Mouse (Mus musculus): ENCODE data around the gene Fam104a. TPM values are rescaled to one million over a fixed set of nuclear protein-coding genes. Genes with fewer than 3 reads are reported as not detected.
A peak's percentile ranks its signal among the peaks of the same experiment; 100 is the strongest.

The Fam104a gene
- polyA plus RNA-seq, 1 experiment from 2014 or later: 40.1 TPM

- ATAC-seq (ENCODE audit: low FRiP score): no peak
Observed at GRCm38 (mm10) chr11:113676847-113677246, 7.1 kb downstream of the Fam104a start.

DNA sequence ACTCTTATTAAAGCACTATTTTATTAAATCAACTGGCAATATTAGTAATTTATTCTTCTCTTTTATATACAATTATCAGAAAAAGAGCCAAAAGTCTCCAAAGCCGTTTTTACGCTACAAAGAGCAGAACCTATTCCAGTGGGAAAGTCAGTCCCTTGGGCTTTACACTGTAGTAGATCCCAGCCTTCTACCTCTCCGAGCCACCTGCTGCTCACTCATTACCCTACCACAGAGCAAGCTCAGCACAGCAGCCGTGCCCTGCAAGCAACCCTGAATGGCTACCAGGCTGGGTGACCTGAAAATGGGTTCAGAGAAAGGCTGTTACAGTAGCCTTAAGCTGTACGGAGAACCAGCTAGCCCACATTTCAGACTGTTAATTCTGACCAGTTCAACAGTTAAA is 9.4 kb downstream of the Fam104a start:
- peaks cover 41% of the 10 kb centered on the region for H3K36me3 ChIP-seq
- no peak overlapping the region for H3K4me3 ChIP-seq (replicated peaks)
- no peak for ATAC-seq (ENCODE audit: low FRiP score)
- H3K4me2 ChIP-seq: no peak overlapping the region
- H3K9ac ChIP-seq (replicated peaks): no peak overlapping the region
- 83% methylated on average over 5 of the region's 5 CpGs for WGBS
- peaks cover 15% of the 10 kb centered on the region; the same call in 1 of the 2 replicates for H3K4me1 ChIP-seq
- H3K27me3 ChIP-seq (replicated peaks): no peaks in the 10 kb centered on the region
- no peaks in the 10 kb centered on the region for H3K9me3 ChIP-seq (replicated peaks)
- H3K27ac ChIP-seq (replicated peaks): no peak overlapping the region

More at GRCm38 (mm10) chr11:113676847-113677246, 7.1 kb downstream of the Fam104a start:
- H3K9ac ChIP-seq (replicated peaks): no peak overlapping the region
- no peaks in the 10 kb centered on the region for H3K27me3 ChIP-seq (replicated peaks)
- H3K27ac ChIP-seq (replicated peaks): no peak overlapping the region
- peaks cover 30% of the 10 kb centered on the region for H3K36me3 ChIP-seq
- 85% methylated on average over 2 of the region's 2 CpGs for WGBS
- H3K4me3 ChIP-seq (replicated peaks): no peak overlapping the region
- H3K4me1 ChIP-seq: peaks cover 28% of the 10 kb centered on the region
- no peak overlapping the region for H3K4me2 ChIP-seq
- H3K9me3 ChIP-seq (replicated peaks): no peaks in the 10 kb centered on the region

GRCm38 (mm10) chr11:113673614-113674013 is 10.3 kb downstream of the Fam104a start:
- ATAC-seq (ENCODE audit: low FRiP score): no peak
- no peak overlapping the region for H3K4me2 ChIP-seq
- no peak overlapping the region for H3K4me3 ChIP-seq (replicated peaks)
- no peaks in the 10 kb centered on the region for H3K27me3 ChIP-seq (replicated peaks)
- peaks cover 44% of the 10 kb centered on the region for H3K36me3 ChIP-seq
- H3K9ac ChIP-seq (replicated peaks): no peak overlapping the region
- no peaks in the 10 kb centered on the region for H3K9me3 ChIP-seq (replicated peaks)
- 96% methylated on average over 4 of the region's 4 CpGs for WGBS
- no peak overlapping the region for H3K27ac ChIP-seq (replicated peaks)
- peaks cover 14% of the 10 kb centered on the region for H3K4me1 ChIP-seq

GRCm38 (mm10) chr11:113669711-113670110 is 14.2 kb downstream of the Fam104a start:
- Histone ChIP-seq H3K27me3 (replicated peaks) (no peaks in the 10 kb centered on the region), H3K4me1 (peaks cover 19% of the 10 kb centered on the region), H3K9me3 (replicated peaks) (no peaks in the 10 kb centered on the region), H3K9ac (replicated peaks) (no peak overlapping the region), H3K36me3 (peaks cover 32% of the 10 kb centered on the region), H3K27ac (replicated peaks) (no peak overlapping the region), H3K4me3 (replicated peaks) (no peak overlapping the region), H3K4me2 (no peak overlapping the region)
- WGBS: 77% methylated on average over 4 of the region's 4 CpGs
- no peak for ATAC-seq (ENCODE audit: low FRiP score)

GRCm38 (mm10) chr11:113668857-113669256 is 15.1 kb downstream of the Fam104a start:
- Histone ChIP-seq H3K36me3 (peaks cover 37% of the 10 kb centered on the region), H3K4me2 (no peak overlapping the region), H3K27ac (replicated peaks) (no peak overlapping the region), H3K4me1 (peaks cover 19% of the 10 kb centered on the region), H3K27me3 (replicated peaks) (no peaks in the 10 kb centered on the region), H3K9ac (replicated peaks) (no peak overlapping the region), H3K9me3 (replicated peaks) (no peaks in the 10 kb centered on the region), H3K4me3 (replicated peaks) (no peak overlapping the region)
- WGBS: 88% methylated on average over 5 of the region's 5 CpGs
- no peak for ATAC-seq (ENCODE audit: low FRiP score)

GRCm38 (mm10) chr11:113667704-113668103 is 16.3 kb downstream of the Fam104a start:
- Histone ChIP-seq H3K27me3 (replicated peaks) (no peaks in the 10 kb centered on the region), H3K36me3 (peaks cover 38% of the 10 kb centered on the region), H3K27ac (replicated peaks) (no peak overlapping the region), H3K9ac (replicated peaks) (no peak overlapping the region), H3K4me2 (no peak overlapping the region), H3K4me1 (peaks cover 19% of the 10 kb centered on the region), H3K4me3 (replicated peaks) (no peak overlapping the region), H3K9me3 (replicated peaks) (no peaks in the 10 kb centered on the region)
- no peak for ATAC-seq (ENCODE audit: low FRiP score)
- 84% methylated on average over 4 of the region's 4 CpGs for WGBS

GRCm38 (mm10) chr11:113667122-113667521 is 16.8 kb downstream of the Fam104a start:
- no peak for ATAC-seq (ENCODE audit: low FRiP score)
- H3K36me3 ChIP-seq: peaks cover 43% of the 10 kb centered on the region
- H3K27me3 ChIP-seq (replicated peaks): no peaks in the 10 kb centered on the region
- H3K4me3 ChIP-seq (replicated peaks): no peak overlapping the region
- no peaks in the 10 kb centered on the region for H3K9me3 ChIP-seq (replicated peaks)
- no peak overlapping the region for H3K9ac ChIP-seq (replicated peaks)
- 47% methylated on average over 2 of the region's 2 CpGs for WGBS
- H3K27ac ChIP-seq (replicated peaks): 0 out of 2 replicates have a peak overlapping the region, but pooled peaks have one; percentile 20
- H3K4me1 ChIP-seq: peaks cover 19% of the 10 kb centered on the region
- H3K4me2 ChIP-seq: no peak overlapping the region

GRCm38 (mm10) chr11:113666648-113667047 is 17.3 kb downstream of the Fam104a start:
- Histone ChIP-seq H3K4me2 (no peak overlapping the region), H3K36me3 (peaks cover 44% of the 10 kb centered on the region), H3K9ac (replicated peaks) (no peak overlapping the region), H3K9me3 (replicated peaks) (no peaks in the 10 kb centered on the region), H3K27me3 (replicated peaks) (no peaks in the 10 kb centered on the region), H3K27ac (replicated peaks) (no peak overlapping the region), H3K4me1 (peaks cover 19% of the 10 kb centered on the region), H3K4me3 (replicated peaks) (no peak overlapping the region)
- ATAC-seq (ENCODE audit: low FRiP score): no peak
- WGBS: 60% methylated on average over 10 of the region's 10 CpGs

DNA sequence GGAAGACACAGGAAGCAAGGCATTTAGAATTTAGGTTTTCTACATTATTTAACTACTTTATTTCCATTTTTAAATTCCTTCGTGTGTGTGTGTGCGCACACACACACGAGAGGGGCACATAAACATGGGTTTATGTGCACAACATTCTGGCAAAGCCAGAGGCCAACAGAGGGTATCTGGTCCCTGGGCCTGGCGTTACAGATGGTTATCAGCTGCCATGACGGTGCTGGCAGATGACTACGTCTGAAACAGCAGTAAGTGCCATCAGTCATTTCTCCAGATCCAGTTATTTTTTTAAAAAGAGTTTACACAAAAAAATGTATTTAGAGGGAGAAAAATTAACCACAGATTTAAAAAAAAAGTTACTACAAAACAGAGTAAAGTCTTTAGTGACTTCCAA is 17.8 kb downstream of the Fam104a start:
- no peak overlapping the region for H3K27ac ChIP-seq (replicated peaks)
- H3K4me2 ChIP-seq: no peak overlapping the region
- peaks cover 44% of the 10 kb centered on the region for H3K36me3 ChIP-seq
- ATAC-seq (ENCODE audit: low FRiP score): no peak
- H3K9ac ChIP-seq (replicated peaks): no peak overlapping the region
- peaks cover 19% of the 10 kb centered on the region for H3K4me1 ChIP-seq
- no peak overlapping the region for H3K4me3 ChIP-seq (replicated peaks)
- H3K9me3 ChIP-seq (replicated peaks): no peaks in the 10 kb centered on the region
- H3K27me3 ChIP-seq (replicated peaks): no peaks in the 10 kb centered on the region
- 79% methylated on average over 6 of the region's 6 CpGs for WGBS

GRCm38 (mm10) chr11:113664279-113664678 is 19.7 kb downstream of the Fam104a start:
- H3K27ac ChIP-seq (replicated peaks): no peak overlapping the region
- peaks cover 19% of the 10 kb centered on the region for H3K4me1 ChIP-seq
- no peak overlapping the region for H3K4me3 ChIP-seq (replicated peaks)
- 73% methylated on average over 2 of the region's 2 CpGs for WGBS
- H3K36me3 ChIP-seq: peaks cover 58% of the 10 kb centered on the region
- no peak for ATAC-seq (ENCODE audit: low FRiP score)
- H3K9me3 ChIP-seq (replicated peaks): no peaks in the 10 kb centered on the region
- H3K4me2 ChIP-seq: no peak overlapping the region
- H3K9ac ChIP-seq (replicated peaks): no peak overlapping the region
- H3K27me3 ChIP-seq (replicated peaks): no peaks in the 10 kb centered on the region

GRCm38 (mm10) chr11:113661835-113662351 is 22.1 kb downstream of the Fam104a start:
- Histone ChIP-seq H3K27me3 (replicated peaks) (no peaks in the 10 kb centered on the region), H3K4me3 (replicated peaks) (no peak overlapping the region), H3K9ac (replicated peaks) (no peak overlapping the region), H3K27ac (replicated peaks) (no peak overlapping the region), H3K9me3 (replicated peaks) (no peaks in the 10 kb centered on the region), H3K36me3 (peaks cover 74% of the 10 kb centered on the region), H3K4me2 (no peak overlapping the region), H3K4me1 (peaks cover 4% of the 10 kb centered on the region)
- no peak for ATAC-seq (ENCODE audit: low FRiP score)
- 94% methylated on average over 18 of the region's 18 CpGs for whole genome bisulfite sequencing

GRCm38 (mm10) chr11:113660940-113661339 is 23.0 kb downstream of the Fam104a start:
- Histone ChIP-seq H3K4me3 (replicated peaks) (no peak overlapping the region), H3K4me2 (no peak overlapping the region), H3K9ac (replicated peaks) (no peak overlapping the region), H3K27ac (replicated peaks) (no peak overlapping the region), H3K27me3 (replicated peaks) (no peaks in the 10 kb centered on the region), H3K4me1 (peaks cover 8% of the 10 kb centered on the region; the same call in 1 of the 2 replicates), H3K9me3 (replicated peaks) (no peaks in the 10 kb centered on the region), H3K36me3 (peaks cover 84% of the 10 kb centered on the region)
- ATAC-seq (ENCODE audit: low FRiP score): no peak
- 80% methylated on average over 11 of the region's 11 CpGs for WGBS

Data from neural tube, embryonic 15.5 days (tissue).